Mouse (Mus musculus): ENCODE data around the gene Lcn9.
"Not testable (repeated sequence)": the region's sequence is repeated elsewhere in the genome, so short reads cannot be mapped to it uniquely, and the experiment has no call there.

Lcn9 gene

GRCm38 (mm10) chr2:25822806-25823205, at the start of gene Lcn9:
TSS of gene Lcn9 (plus strand) at chr2:25823153.
- ATAC-seq (ENCODE audit: low TSS enrichment): no peak

GRCm38 (mm10) chr2:25773507-25773906, 49.4 kb upstream of the Lcn9 start:
- ATAC-seq (ENCODE audit: low TSS enrichment): no peak

- no peak for ATAC-seq (ENCODE audit: low TSS enrichment)
These were observed 48.3 kb upstream of the Lcn9 start for GRCm38 (mm10) chr2:25774640-25775039.

- ATAC-seq (ENCODE audit: low TSS enrichment): no peak
These were observed 47.0 kb upstream of the Lcn9 start for GRCm38 (mm10) chr2:25775991-25776390.

GRCm38 (mm10) chr2:25776717-25777116, 46.2 kb upstream of the Lcn9 start, which contains the start of gene Lcn11:
TSS of gene Lcn11 (plus strand) at chr2:25777017.
- no peak for ATAC-seq (ENCODE audit: low TSS enrichment)

- ATAC-seq (ENCODE audit: low TSS enrichment): no peak
These were observed 43.9 kb upstream of the Lcn9 start for GRCm38 (mm10) chr2:25779076-25779475.

GRCm38 (mm10) chr2:25780921-25781320, 42.0 kb upstream of the Lcn9 start:
- no peak for ATAC-seq (ENCODE audit: low TSS enrichment)

- ATAC-seq (ENCODE audit: low TSS enrichment): no peak
These were observed 41.0 kb upstream of the Lcn9 start, which contains the start of gene Gm13539 for GRCm38 (mm10) chr2:25781957-25782356. TSS of gene Gm13539 (plus strand) at chr2:25782257.

GRCm38 (mm10) chr2:25785573-25786322, 37.2 kb upstream of the Lcn9 start:
- ATAC-seq (ENCODE audit: low TSS enrichment): no peak

GRCm38 (mm10) chr2:25789092-25789491, 33.9 kb upstream of the Lcn9 start:
- no peak for ATAC-seq (ENCODE audit: low TSS enrichment)

- ATAC-seq (ENCODE audit: low TSS enrichment): no peak
These were observed 25.3 kb upstream of the Lcn9 start for GRCm38 (mm10) chr2:25797635-25798034.

GRCm38 (mm10) chr2:25798065-25798464, 24.9 kb upstream of the Lcn9 start:
- no peak for ATAC-seq (ENCODE audit: low TSS enrichment)

GRCm38 (mm10) chr2:25811711-25812110, 11.2 kb upstream of the Lcn9 start:
- ATAC-seq (ENCODE audit: low TSS enrichment): no peak

- no peak for ATAC-seq (ENCODE audit: low TSS enrichment)
These were observed 9.6 kb upstream of the Lcn9 start for GRCm38 (mm10) chr2:25813364-25813763.

- not testable (repeated sequence) for ATAC-seq (ENCODE audit: low TSS enrichment)
These were observed 7.2 kb upstream of the Lcn9 start, which contains the start of gene Glt6d1 for GRCm38 (mm10) chr2:25815748-25816147. TSS of gene Glt6d1 (minus strand) at chr2:25815848.

- no peak for ATAC-seq (ENCODE audit: low TSS enrichment)
These were observed 1.8 kb downstream of the Lcn9 start for GRCm38 (mm10) chr2:25824751-25825150.

GRCm38 (mm10) chr2:25828344-25828947, 5.5 kb downstream of the Lcn9 start:
- ATAC-seq (ENCODE audit: low TSS enrichment): no peak

GRCm38 (mm10) chr2:25830786-25831185, 7.8 kb downstream of the Lcn9 start:
- ATAC-seq (ENCODE audit: low TSS enrichment): no peak

- peak; percentile 73; the same call in 1 of the 2 replicates for ATAC-seq (ENCODE audit: low TSS enrichment)
These were observed 13.3 kb downstream of the Lcn9 start for GRCm38 (mm10) chr2:25836291-25836690.

- ATAC-seq (ENCODE audit: low TSS enrichment): peak; percentile 66; the same call in 1 of the 2 replicates
These were observed 19.2 kb downstream of the Lcn9 start for GRCm38 (mm10) chr2:25842161-25842560.

- ATAC-seq (ENCODE audit: low TSS enrichment): 0 out of 2 replicates have a peak, but pooled peaks have one; percentile 32
These were observed 19.8 kb downstream of the Lcn9 start for GRCm38 (mm10) chr2:25842758-25843157.

- ATAC-seq (ENCODE audit: low TSS enrichment): no peak
These were observed 21.1 kb downstream of the Lcn9 start for GRCm38 (mm10) chr2:25844097-25844496.

- ATAC-seq (ENCODE audit: low TSS enrichment): no peak
These were observed 23.6 kb downstream of the Lcn9 start for GRCm38 (mm10) chr2:25846516-25846915.
